9 mouse cellular contexts compared by ENCODE assay signal in the genomic region with DNA sequence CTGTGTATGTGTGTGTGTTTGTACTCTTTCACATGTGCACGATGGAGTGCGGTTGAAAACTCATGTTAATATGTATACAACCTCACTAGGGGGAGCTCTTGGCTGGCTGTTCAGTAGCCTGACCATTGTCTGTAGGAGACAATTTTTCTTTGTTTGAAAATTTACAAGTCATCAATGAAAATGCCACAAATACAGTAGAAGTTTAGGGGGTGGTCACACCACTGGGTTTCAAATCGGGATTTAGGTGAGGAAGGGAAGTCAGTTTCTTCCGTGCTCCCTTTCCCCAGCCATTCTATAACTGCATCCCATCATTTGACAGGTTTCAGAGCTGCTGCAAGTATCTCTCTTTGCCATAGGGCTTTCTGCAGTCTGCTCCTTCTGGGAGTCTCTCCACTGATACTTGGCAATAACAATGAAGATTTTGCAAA.
A peak's percentile ranks its signal among the peaks of the same experiment; 100 is the strongest.
DNase-seq lines count a peak whose midpoint lies in the region; ATAC-seq lines count a peak whose summit lies in the region.
"Had no signal": no experiment of that assay in that cellular context is flagged by ENCODE, and none has a peak within 500 bp of the region (broad histone marks: within the 10 kb centered on the region; RNA-seq: fewer than 3 reads in every experiment).

No protein-coding gene starts in this region.

- H3K9me3 ChIP-seq in intestine, embryonic 16.5 days (ENCODE audit: control insufficient read depth, low read length): no peaks in the 10 kb centered on the region
- no peaks in the 10 kb centered on the region for H3K9me3 ChIP-seq in midbrain, embryonic 16.5 days (replicated peaks; ENCODE audit: control insufficient read depth, low read length, poor library complexity, severe bottlenecking)
- H3K9me3 ChIP-seq: liver, embryonic 15.5 days had no signal

- no peak overlapping the region for H3K27ac ChIP-seq in intestine, embryonic 16.5 days (ENCODE audit: low read length)
- peak overlapping the region; percentile 82 for H3K27ac ChIP-seq in midbrain, embryonic 16.5 days (ENCODE audit: low read length)
- H3K27ac ChIP-seq: liver, embryonic 15.5 days had no signal

- no peak overlapping the region for H3K9ac ChIP-seq in intestine, embryonic 16.5 days (ENCODE audit: low read depth, low read length)
- peak overlapping the region; percentile 35 for H3K9ac ChIP-seq in midbrain, embryonic 16.5 days (ENCODE audit: low read depth, low read length)
- H3K9ac ChIP-seq: liver, embryonic 15.5 days had no signal

- no peak overlapping the region for H3K4me3 ChIP-seq in intestine, embryonic 16.5 days (ENCODE audit: low read length)
- no peak overlapping the region for H3K4me3 ChIP-seq in midbrain, embryonic 16.5 days (ENCODE audit: low read depth, low read length)
- H3K4me3 ChIP-seq: liver, embryonic 15.5 days had no signal

- DNase-seq in adrenal gland, postnatal 10 days: peak; percentile 57
- DNase-seq in adrenal gland, adult 8-10 months: no peak
- DNase-seq in cerebellum, postnatal 10 days: peak; percentile 85 to 92
- DNase-seq in frontal cortex, postnatal 25 days (ENCODE audit: low spot score in 2 of 2): peak; percentile 7 to 39
- peak; percentile 71 to 74 for DNase-seq in left cerebral cortex, postnatal 25 days (ENCODE audit: low spot score in 2 of 2)
- DNase-seq in spleen, postnatal 4 days (ENCODE audit: low spot score in 2 of 2): no peak

- intact Hi-C loops in left cerebral cortex, postnatal 25 days (cut with DNase I): loop anchor here (2.0 to 10.0 kb wide), 3 partner anchors 296 to 1896 kb away; no protein-coding TSS in a partner anchor

- no peaks in the 10 kb centered on the region for H3K36me3 ChIP-seq in intestine, embryonic 16.5 days (ENCODE audit: control insufficient read depth, insufficient read depth, low read length)
- H3K36me3 ChIP-seq in midbrain, embryonic 16.5 days (ENCODE audit: control insufficient read depth, insufficient read depth, low read length): no peaks in the 10 kb centered on the region
- H3K36me3 ChIP-seq: liver, embryonic 15.5 days had no signal

- no peaks in the 10 kb centered on the region for H3K27me3 ChIP-seq in intestine, embryonic 16.5 days (replicated peaks; ENCODE audit: control insufficient read depth, insufficient read depth, low read length)
- H3K27me3 ChIP-seq in midbrain, embryonic 16.5 days (ENCODE audit: control insufficient read depth, insufficient read depth, low read depth, low read length): no peaks in the 10 kb centered on the region
- H3K27me3 ChIP-seq: liver, embryonic 15.5 days had no signal

- H3K4me1 ChIP-seq in intestine, embryonic 16.5 days (ENCODE audit: control insufficient read depth, insufficient read depth, low read length): no peaks in the 10 kb centered on the region
- H3K4me1 ChIP-seq in midbrain, embryonic 16.5 days (ENCODE audit: control insufficient read depth, insufficient read depth, low read length): peaks cover 28% of the 10 kb centered on the region
- H3K4me1 ChIP-seq: liver, embryonic 15.5 days had no signal

- ATAC-seq in intestine, embryonic 16.5 days: 0 out of 2 replicates have a peak, but pooled peaks have one; percentile 44
- peak; percentile 83 for ATAC-seq in midbrain, embryonic 16.5 days

- no peak overlapping the region for H3K4me2 ChIP-seq in intestine, embryonic 16.5 days (ENCODE audit: low read depth, low read length)
- peak overlapping the region; percentile 46 for H3K4me2 ChIP-seq in midbrain, embryonic 16.5 days (ENCODE audit: low read length)
- H3K4me2 ChIP-seq: liver, embryonic 15.5 days had no signal

- 9% methylated on average over 4 of the region's 4 CpGs for WGBS in intestine, embryonic 16.5 days
- 3% methylated on average over 4 of the region's 4 CpGs for whole genome bisulfite sequencing in midbrain, embryonic 16.5 days

Comparison
In these comparisons a context has a peak if more than half of its experiments do, and no peak if none do; other contexts are left out.
1. DNase-seq: peak in adrenal gland, postnatal 10 days (single experiment), cerebellum, postnatal 10 days (2 of 2), frontal cortex, postnatal 25 days (2 of 2) and left cerebral cortex, postnatal 25 days (2 of 2); none in adrenal gland, adult 8-10 months (single experiment) and spleen, postnatal 4 days (0 of 2).